Mouse (Mus musculus): ENCODE measurements around the gene Nfic.

DNA sequence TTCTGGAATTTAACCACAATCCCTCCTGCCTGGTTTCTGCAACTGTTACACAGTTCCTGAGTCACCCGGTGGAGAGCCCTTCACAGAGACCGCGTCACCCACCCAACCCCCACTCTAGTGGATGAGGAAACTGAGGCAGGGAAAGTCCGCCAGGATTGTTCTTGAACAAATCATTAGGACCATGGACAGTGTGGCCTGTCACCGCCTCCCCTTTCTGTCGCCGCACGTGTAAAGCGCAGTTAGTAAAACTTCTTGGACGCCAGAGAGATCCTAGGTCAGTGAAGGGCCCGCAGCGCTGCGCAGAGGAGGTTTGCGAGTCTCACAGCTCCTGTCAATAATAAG lies 2.5 kb downstream of the Nfic start:
- TF ChIP-seq EP300 (IDR thresholded peaks at IDR 0.05; ENCODE audit: insufficient read depth, low read depth, low read length), result no peak
- TF ChIP-seq CTCF (IDR thresholded peaks at IDR 0.05; ENCODE audit: low read depth, low read length), result no peak

All from ES-Bruce4 (cell line).